Mouse (Mus musculus) heart, adult 2 months (tissue): ENCODE results near the gene Ell.

Experiments
- CTCF ChIP-seq: fragments of 200-600 bp; IDR thresholded peaks from 2 replicates; pipeline ENCODE4 v1.8.1; 2022; ENCODE audit warnings: antibody characterized with exemption, mild to moderate bottlenecking, moderate library complexity
- POLR2A ChIP-seq: fragments of 200-500 bp; IDR thresholded peaks from 2 replicates; pipeline ENCODE4 v1.6.1; 2011; ENCODE audit warnings: mild to moderate bottlenecking, low read depth, low read length, control low read depth; ENCODE audit not compliant: insufficient read depth

DNA sequence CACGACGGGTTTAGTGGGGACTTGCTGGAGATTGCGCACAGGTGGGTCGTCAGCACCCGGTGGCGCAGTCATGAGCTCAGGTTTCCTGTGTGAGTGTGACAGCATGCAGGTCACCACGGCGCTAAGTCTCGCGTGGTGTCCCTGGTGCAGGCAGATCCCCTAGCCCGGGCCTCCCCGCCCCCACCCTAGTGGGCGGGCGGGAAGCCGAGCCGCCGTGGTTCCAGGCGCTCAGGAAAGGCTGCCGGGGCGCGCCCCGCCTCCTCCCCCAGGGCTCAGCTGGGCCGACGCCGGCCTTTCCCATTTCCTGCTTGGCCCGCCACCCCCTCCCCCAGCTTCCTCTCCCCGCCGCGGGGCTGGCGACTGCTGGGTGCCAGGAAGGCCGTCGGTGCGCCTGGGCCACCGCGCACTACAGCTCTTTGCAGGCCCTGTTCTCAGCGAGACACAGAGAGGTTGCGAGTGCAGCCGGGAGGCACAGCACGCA lies 70.2 kb downstream of the Ell start:
- TF ChIP-seq CTCF (no peak), POLR2A (peak; percentile 85)
